Mouse (Mus musculus) bone marrow, adult 2 months (tissue): ENCODE measurements around the gene Zer1. TPM values are rescaled to one million over a fixed set of nuclear protein-coding genes. Genes with fewer than 3 reads are reported as not detected.

Experiments used
- H3K27ac ChIP-seq: fragments of 200-500 bp; 2 replicates; pipeline ENCODE4 v1.5.1; 2012; ENCODE audit warnings: low read depth, mild to moderate bottlenecking, control low read depth, inconsistent platforms, low read length; ENCODE audit not compliant: control insufficient read depth, poor library complexity, insufficient read depth
- H3K4me1 ChIP-seq: fragments of 200-500 bp; 2 replicates; pipeline ENCODE4 v1.6.1; 2011; ENCODE audit warnings: low read length; ENCODE audit not compliant: control insufficient read depth, insufficient read depth
- H3K4me3 ChIP-seq: fragments of 200-500 bp; replicated peaks from 2 replicates; pipeline ENCODE3; 2011; ENCODE audit warnings: mild to moderate bottlenecking, low read depth, low read length, control low read depth; ENCODE audit not compliant: control insufficient read depth
- CTCF ChIP-seq: fragments of 200-500 bp; IDR thresholded peaks from 2 replicates; pipeline ENCODE4 v1.5.1; 2011; ENCODE audit warnings: low read length, control low read depth; ENCODE audit not compliant: control insufficient read depth, insufficient read depth
- POLR2A ChIP-seq: fragments of 200-500 bp; IDR thresholded peaks from 2 replicates; pipeline ENCODE4 v1.6.1; 2011; ENCODE audit warnings: low read depth, mild to moderate bottlenecking, control low read depth, low read length, borderline replicate concordance; ENCODE audit not compliant: control insufficient read depth
- WGBS: fragments of 180-500 bp; shearing (Covaris S2); methylation state at CpG from one replicate; pipeline ENCODE4 v1.1.7; 2018; 5-methylcytosine and 5-hydroxymethylcytosine counted together
- polyA plus RNA-seq: library from polyadenylated mRNA; stranded (reverse); fragments of >200 nt; gene quantifications from 2 replicates; pipeline ENCODE4 v1.2.4, GENCODE M21; 2011; ENCODE audit warnings: low replicate concordance; ENCODE audit not compliant: missing spikeins, insufficient read depth, insufficient read length

The Zer1 gene
- polyA plus RNA-seq, 1 experiment: 24.8 TPM

GRCm38 (mm10) chr2:30093471-30094207, 30.7 kb downstream of the Zer1 start, which contains the start of gene Zdhhc12:
Zdhhc12 (minus strand) TSS chr2:30093648.
- under 1% methylated on average over 51 of the region's 51 CpGs for WGBS
- peak within 1 kb of the TSS; percentile 46; the same call in 1 of the 2 replicates for H3K27ac ChIP-seq

DNA sequence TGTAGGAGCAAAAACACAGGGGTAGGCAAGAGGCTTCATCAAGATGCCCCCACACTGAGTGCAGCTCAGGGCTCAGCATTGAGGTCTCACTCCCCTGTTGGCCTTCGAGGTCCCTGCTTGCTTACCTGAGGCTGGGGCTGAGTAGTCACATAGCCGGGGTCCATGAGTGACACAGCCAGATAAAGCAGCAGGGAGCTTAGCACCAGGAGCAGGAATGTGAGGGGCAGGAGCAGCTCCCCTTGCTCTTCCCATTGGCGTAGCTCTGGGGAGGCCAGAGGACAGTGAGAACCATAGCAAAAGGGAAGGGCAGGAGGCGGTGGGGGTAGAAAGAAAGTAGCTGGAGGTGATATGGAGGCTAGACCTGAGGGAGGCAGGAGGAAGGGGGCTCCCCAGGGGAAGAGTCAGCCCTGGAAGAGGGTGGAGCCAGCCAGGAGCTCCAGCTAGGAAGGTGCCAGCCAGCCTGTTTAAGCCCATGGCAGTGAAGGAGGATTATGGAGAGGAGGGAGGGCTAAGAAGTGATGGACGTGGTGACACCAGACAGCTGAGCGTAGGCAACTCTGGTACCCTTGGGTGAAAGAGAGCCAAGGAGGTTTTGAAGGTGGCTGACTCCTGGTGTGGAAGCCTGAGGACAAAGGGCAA, 32.0 kb downstream of the Zer1 start:
- TF ChIP-seq POLR2A: no peak
- no peak for TF ChIP-seq CTCF
- H3K4me3 ChIP-seq: no peak overlapping the region
- 82% methylated on average over 6 of the region's 6 CpGs for WGBS
- no peaks in the 10 kb centered on the region; the same call in 1 of the 2 replicates for H3K4me1 ChIP-seq
- H3K27ac ChIP-seq: no peak overlapping the region

More at GRCm38 (mm10) chr2:30093471-30094207, 30.7 kb downstream of the Zer1 start, which contains the start of gene Zdhhc12:
- no peak for TF ChIP-seq CTCF
- TF ChIP-seq POLR2A: peak; percentile 60; the same call in 1 of the 2 replicates
- Histone ChIP-seq H3K4me3 (peak within 1 kb of the TSS; percentile 84), H3K4me1 (no peaks in the 10 kb centered on the region; the same call in 1 of the 2 replicates)

- Histone ChIP-seq H3K27ac (no peak overlapping the region), H3K4me1 (no peaks in the 10 kb centered on the region; the same call in 1 of the 2 replicates), H3K4me3 (no peak overlapping the region)
- 95% methylated on average over 12 of the region's 12 CpGs for WGBS
- TF ChIP-seq POLR2A: no peak
- no peak for TF ChIP-seq CTCF
Measured at GRCm38 (mm10) chr2:30091521-30091920, 32.9 kb downstream of the Zer1 start.

DNA sequence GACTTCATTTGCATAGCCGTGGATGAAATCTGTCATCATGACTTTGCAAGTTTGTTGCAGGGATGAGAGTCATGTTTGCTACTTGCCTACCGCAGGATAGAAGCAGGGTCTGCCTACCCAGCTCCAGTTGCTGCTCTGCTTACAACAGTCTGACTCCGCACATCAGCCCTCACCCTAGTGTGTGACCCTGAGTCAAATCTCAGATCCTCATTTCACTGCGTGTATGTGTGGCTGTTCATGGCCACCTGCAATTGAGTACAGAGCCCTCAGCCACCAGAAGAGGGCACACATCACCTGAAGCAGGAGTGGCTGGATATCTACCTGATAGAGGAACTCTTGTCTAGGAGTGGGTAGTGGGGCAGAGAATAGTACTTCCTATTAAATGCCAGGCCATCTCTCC, 37.1 kb downstream of the Zer1 start:
- peaks cover 1% of the 10 kb centered on the region; the same call in 1 of the 2 replicates for H3K4me1 ChIP-seq
- TF ChIP-seq POLR2A (no peak), CTCF (no peak; the same call in 1 of the 2 replicates)
- WGBS: 70% methylated on average over 4 of the region's 4 CpGs
- H3K27ac ChIP-seq: no peak overlapping the region
- H3K4me3 ChIP-seq: no peak overlapping the region

GRCm38 (mm10) chr2:30084632-30085031, 39.8 kb downstream of the Zer1 start:
- Histone ChIP-seq H3K27ac (no peak overlapping the region; the same call in 1 of the 2 replicates), H3K4me3 (no peak overlapping the region), H3K4me1 (peaks cover 1% of the 10 kb centered on the region; the same call in 1 of the 2 replicates)
- WGBS: 88% methylated on average over 12 of the region's 12 CpGs
- no peak for TF ChIP-seq POLR2A
- no peak for TF ChIP-seq CTCF

DNA sequence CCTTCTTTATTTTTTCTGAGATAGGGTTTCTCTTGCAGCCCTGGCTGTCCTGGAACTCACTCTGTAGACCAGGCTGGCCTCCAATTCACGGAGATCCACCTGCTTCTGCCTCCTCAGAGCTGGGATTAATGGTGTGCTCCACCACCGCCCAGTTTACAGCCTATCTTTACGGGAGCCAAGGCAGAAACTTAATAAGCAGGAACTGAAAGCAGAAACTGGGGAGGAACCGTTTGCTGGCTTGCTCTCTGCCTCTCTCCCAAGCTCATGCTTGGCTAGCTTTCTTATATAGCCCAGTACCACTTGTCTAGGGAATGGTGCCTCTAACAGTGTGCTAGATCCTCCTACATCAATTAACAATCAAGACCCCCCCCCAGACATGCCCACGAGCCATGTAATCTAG, 40.3 kb downstream of the Zer1 start:
- TF ChIP-seq POLR2A: no peak
- no peak for TF ChIP-seq CTCF
- H3K4me1 ChIP-seq: peaks cover 1% of the 10 kb centered on the region; the same call in 1 of the 2 replicates
- 53% methylated on average over 5 of the region's 5 CpGs for WGBS
- peak overlapping the region; percentile 23; the same call in 1 of the 2 replicates for H3K27ac ChIP-seq
- no peak overlapping the region for H3K4me3 ChIP-seq

GRCm38 (mm10) chr2:30080181-30080800, 44.1 kb downstream of the Zer1 start:
- 89% methylated on average over 15 of the region's 15 CpGs for WGBS
- Histone ChIP-seq H3K4me3 (no peak overlapping the region), H3K27ac (no peak overlapping the region), H3K4me1 (peaks cover 1% of the 10 kb centered on the region; the same call in 1 of the 2 replicates)
- TF ChIP-seq POLR2A: no peak
- TF ChIP-seq CTCF: no peak

- Histone ChIP-seq H3K27ac (no peak overlapping the region), H3K4me1 (peaks cover 1% of the 10 kb centered on the region; the same call in 1 of the 2 replicates), H3K4me3 (no peak overlapping the region)
- 78% methylated on average over 4 of the region's 4 CpGs for WGBS
- no peak for TF ChIP-seq POLR2A
- TF ChIP-seq CTCF: no peak
Measured at GRCm38 (mm10) chr2:30078760-30079159, 45.6 kb downstream of the Zer1 start.
